Mouse (Mus musculus) stomach, embryonic 14.5 days (tissue): ENCODE results near the gene Serpina1b. TPM values are rescaled to one million over a fixed set of nuclear protein-coding genes. Genes with fewer than 3 reads are reported as not detected.
"Not testable (repeated sequence)": the region's sequence is repeated elsewhere in the genome, so short reads cannot be mapped to it uniquely, and the experiment has no call there.

Experiments used
- ATAC-seq: fragments of 200-750 bp; cut with Nextera tagmentation; 2 replicates; pipeline ENCODE4 v1.8.0; 2017; ENCODE audit warnings: low read depth, moderate TSS enrichment; ENCODE audit not compliant: insufficient number of reproducible peaks, insufficient read depth, low FRiP score
- H3K27ac ChIP-seq: fragments of 300-500 bp; sonication (generic); 2 replicates; pipeline ENCODE4 v1.5.1; 2014; ENCODE audit warnings: mild to moderate bottlenecking, low read length, moderate library complexity, mixed read lengths
- H3K27me3 ChIP-seq: fragments of 300-500 bp; sonication (generic); 2 replicates; pipeline ENCODE4 v1.6.1; 2014; ENCODE audit warnings: low read length, control low read depth, mixed read lengths; ENCODE audit not compliant: control insufficient read depth, insufficient read depth
- H3K36me3 ChIP-seq: fragments of 300-500 bp; sonication (generic); 2 replicates; pipeline ENCODE4 v1.6.1; 2014; ENCODE audit warnings: mild to moderate bottlenecking, control low read depth, low read length, moderate library complexity, mixed read lengths; ENCODE audit not compliant: control insufficient read depth, insufficient read depth
- H3K4me1 ChIP-seq: fragments of 300-500 bp; sonication (generic); 2 replicates; pipeline ENCODE4 v1.6.1; 2014; ENCODE audit warnings: low read length, control low read depth, mixed read lengths; ENCODE audit not compliant: control insufficient read depth, insufficient read depth
- H3K4me2 ChIP-seq: fragments of 300-500 bp; sonication (generic); replicated peaks from 2 replicates; pipeline ENCODE4 v1.6.1; 2014; ENCODE audit warnings: low read depth, low read length, control low read depth
- H3K4me3 ChIP-seq: fragments of 300-500 bp; sonication (generic); 2 replicates; pipeline ENCODE4 v1.5.1; 2014; ENCODE audit warnings: low read depth, low read length, control low read depth
- H3K9ac ChIP-seq: fragments of 300-500 bp; sonication (generic); replicated peaks from 2 replicates; pipeline ENCODE4 v1.6.1; 2014; ENCODE audit warnings: low read depth, mild to moderate bottlenecking, control low read depth, low read length, moderate library complexity, mixed read lengths
- H3K9me3 ChIP-seq: fragments of 300-500 bp; sonication (generic); 2 replicates; pipeline ENCODE4 v1.6.1; 2016; ENCODE audit warnings: low read depth, low read length, control low read depth; ENCODE audit not compliant: control insufficient read depth
- WGBS: fragments of 180-500 bp; shearing (Covaris S2); extraction: QIAGEN DNeasy Blood & Tissue Kit; methylation state at CpG from one replicate; pipeline ENCODE4 v1.1.7; 2014; 5-methylcytosine and 5-hydroxymethylcytosine counted together
- polyA plus RNA-seq: library from polyadenylated mRNA; unstranded; fragments of >200 nt; fragmentation: Nextera tagmentation; extraction: Ambion mirVana; gene quantifications from 2 replicates; pipeline ENCODE4 v1.2.1, GENCODE M21; 2014

The Serpina1b gene
- polyA plus RNA-seq, 1 experiment from 2014 or later: 5.7 TPM

DNA sequence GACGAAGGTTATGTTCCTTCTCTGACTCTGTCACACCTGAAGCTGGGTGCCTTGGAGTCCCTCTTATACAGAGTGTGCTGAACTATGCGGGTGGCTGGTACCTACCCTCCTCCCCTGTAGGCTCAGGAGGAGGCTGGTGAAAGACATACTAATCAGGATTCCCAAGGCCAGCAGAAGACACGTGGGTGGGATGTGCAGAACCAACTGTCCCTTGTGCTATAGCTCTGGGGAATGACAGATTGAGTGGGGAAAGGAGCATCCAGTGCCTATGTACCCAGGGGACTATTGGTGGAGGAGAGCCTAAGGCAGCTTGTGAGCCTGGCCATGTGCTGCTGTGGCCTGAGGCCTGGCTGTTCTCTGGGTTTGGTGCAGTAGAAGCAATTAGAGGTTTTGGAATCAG lies 144.1 kb downstream of the Serpina1b start:
- Histone ChIP-seq H3K27ac (no peak overlapping the region), H3K4me1 (no peaks in the 10 kb centered on the region), H3K27me3 (no peaks in the 10 kb centered on the region), H3K36me3 (no peaks in the 10 kb centered on the region), H3K4me3 (no peak overlapping the region), H3K4me2 (no peak overlapping the region), H3K9me3 (no peaks in the 10 kb centered on the region), H3K9ac (no peak overlapping the region)
- WGBS: 72% methylated on average over 3 of the region's 3 CpGs
- ATAC-seq: no peak

DNA sequence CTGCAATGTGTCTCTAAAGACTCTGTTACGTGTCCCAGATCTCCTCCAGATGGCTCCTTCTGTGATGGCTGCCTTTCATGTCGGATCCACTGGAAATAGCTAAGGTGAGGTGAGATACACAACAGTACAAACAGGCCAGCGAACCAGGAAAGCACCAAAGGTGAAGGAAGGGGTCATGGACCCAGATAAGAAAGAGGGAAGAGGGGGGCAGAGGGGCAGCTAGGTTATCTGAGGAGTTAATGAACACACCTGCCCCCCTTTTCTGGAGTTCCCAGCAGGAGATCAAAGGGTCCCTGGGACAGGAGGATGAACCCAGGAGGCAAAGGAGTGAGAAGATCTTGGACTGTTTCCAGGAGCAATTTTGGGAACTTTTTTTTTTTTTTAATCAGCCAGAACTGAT lies 144.8 kb downstream of the Serpina1b start:
- Histone ChIP-seq H3K9ac (no peak overlapping the region), H3K4me3 (no peak overlapping the region), H3K27ac (no peak overlapping the region), H3K27me3 (no peaks in the 10 kb centered on the region), H3K4me1 (no peaks in the 10 kb centered on the region), H3K4me2 (no peak overlapping the region), H3K36me3 (no peaks in the 10 kb centered on the region), H3K9me3 (no peaks in the 10 kb centered on the region)
- ATAC-seq: no peak
- 30% methylated on average over 3 of the region's 3 CpGs for WGBS

- Histone ChIP-seq H3K4me2 (no peak overlapping the region), H3K27me3 (no peaks in the 10 kb centered on the region), H3K9ac (no peak overlapping the region), H3K27ac (no peak overlapping the region), H3K4me1 (no peaks in the 10 kb centered on the region), H3K36me3 (no peaks in the 10 kb centered on the region), H3K4me3 (no peak overlapping the region), H3K9me3 (no peaks in the 10 kb centered on the region)
- 43% methylated on average over 4 of the region's 4 CpGs for WGBS
- ATAC-seq: no peak
Measured at GRCm38 (mm10) chr12:103683775-103684174, 146.4 kb downstream of the Serpina1b start.

GRCm38 (mm10) chr12:103681739-103682138 lies 148.4 kb downstream of the Serpina1b start:
- no peak overlapping the region for H3K4me3 ChIP-seq
- H3K27me3 ChIP-seq: no peaks in the 10 kb centered on the region
- no peak for ATAC-seq
- H3K9ac ChIP-seq: no peak overlapping the region
- H3K9me3 ChIP-seq: no peaks in the 10 kb centered on the region
- no peak overlapping the region for H3K4me2 ChIP-seq
- no peaks in the 10 kb centered on the region for H3K36me3 ChIP-seq
- no peak overlapping the region for H3K27ac ChIP-seq
- H3K4me1 ChIP-seq: no peaks in the 10 kb centered on the region
- WGBS: 65% methylated on average over 2 of the region's 2 CpGs

DNA sequence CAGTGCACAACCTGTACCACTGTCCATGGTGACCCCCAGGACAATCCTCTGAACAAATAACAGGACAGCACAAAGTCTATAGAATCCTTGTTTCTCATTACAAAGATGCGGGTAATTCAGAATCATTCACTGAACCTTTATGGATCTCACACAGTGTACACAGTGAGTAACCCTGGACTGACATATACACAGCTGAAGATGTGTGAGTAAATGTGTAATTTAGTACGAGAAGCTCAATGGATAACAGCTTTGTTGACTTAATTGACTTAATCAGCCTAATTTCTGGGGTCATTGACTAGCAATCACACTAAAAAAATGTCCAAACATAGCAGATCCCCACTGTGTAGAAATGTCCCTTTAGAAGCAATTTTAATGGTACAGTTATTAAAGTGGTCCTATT lies 149.0 kb downstream of the Serpina1b start:
- no peak overlapping the region for H3K4me2 ChIP-seq
- no peaks in the 10 kb centered on the region for H3K36me3 ChIP-seq
- H3K9ac ChIP-seq: no peak overlapping the region
- no peak for ATAC-seq
- no peaks in the 10 kb centered on the region for H3K27me3 ChIP-seq
- no peaks in the 10 kb centered on the region for H3K9me3 ChIP-seq
- H3K27ac ChIP-seq: no peak overlapping the region
- H3K4me1 ChIP-seq: no peaks in the 10 kb centered on the region
- no peak overlapping the region for H3K4me3 ChIP-seq
- WGBS: 80% methylated on average over 2 of the region's 2 CpGs

GRCm38 (mm10) chr12:103679853-103680252 lies 150.3 kb downstream of the Serpina1b start:
- H3K4me2 ChIP-seq, H3K27ac ChIP-seq, H3K9ac ChIP-seq, H3K9me3 ChIP-seq, H3K4me1 ChIP-seq, H3K4me3 ChIP-seq, H3K27me3 ChIP-seq, ATAC-seq, H3K36me3 ChIP-seq: not testable (repeated sequence)
- WGBS: 87% methylated on average over 1 of the region's 1 CpGs

Other genes with a start within 250 kb of the Serpina1b start
- 0.12 and 0.18 TPM in 2 replicates for gene Serpina10, start 198.9 kb downstream of the Serpina1b start, polyA plus RNA-seq
- gene Serpina6, start 173.2 kb downstream of the Serpina1b start, polyA plus RNA-seq: 2.0 and 35.1 TPM in 2 replicates
- not detected in 2 replicates for gene Serpina16, start 154.2 kb downstream of the Serpina1b start, polyA plus RNA-seq
- not detected in 2 replicates for gene Serpina1f, start 134.8 kb downstream of the Serpina1b start, polyA plus RNA-seq
- 0.22 TPM in 1 of 2 replicates, not detected in the other for gene Serpina1d, start 56.8 kb downstream of the Serpina1b start, polyA plus RNA-seq
- gene Serpina1a, start 33.2 kb upstream of the Serpina1b start, polyA plus RNA-seq: 1.4 and 2.3 TPM in 2 replicates
- 1.1 and 6.2 TPM in 2 replicates for gene Serpina1c, start 74.5 kb upstream of the Serpina1b start, polyA plus RNA-seq
- gene Serpina1e, start 128.6 kb upstream of the Serpina1b start, polyA plus RNA-seq: 0.69 and 1.1 TPM in 2 replicates
- gene Serpina11, start 159.6 kb upstream of the Serpina1b start, polyA plus RNA-seq: not detected in 2 replicates
- not detected in 2 replicates for gene Serpina9, start 183.4 kb upstream of the Serpina1b start, polyA plus RNA-seq
- gene Serpina12, start 214.1 kb upstream of the Serpina1b start, polyA plus RNA-seq: not detected in 2 replicates